Mouse (Mus musculus) mouse embryonic stem cell (cell line): ENCODE data around the gene Prrg2.

Experiments used
- in situ Hi-C, 2 experiments: fragments of 300-500 bp; cut with MboI; formaldehyde crosslinking; loops; 1 replicate in 1 of 2; 3 replicates in 1 of 2; pipeline ENCODE4 v1.14.3; 2019 to 2020; ENCODE audit warnings: low sequenced_read_pairs in 2 of 2, low pct_unique_long_range_greater_than_20kb in 1 of 2, mixed read lengths in 1 of 2; ENCODE audit not compliant: unreplicated experiment in 1 of 2

Prrg2 gene

DNA sequence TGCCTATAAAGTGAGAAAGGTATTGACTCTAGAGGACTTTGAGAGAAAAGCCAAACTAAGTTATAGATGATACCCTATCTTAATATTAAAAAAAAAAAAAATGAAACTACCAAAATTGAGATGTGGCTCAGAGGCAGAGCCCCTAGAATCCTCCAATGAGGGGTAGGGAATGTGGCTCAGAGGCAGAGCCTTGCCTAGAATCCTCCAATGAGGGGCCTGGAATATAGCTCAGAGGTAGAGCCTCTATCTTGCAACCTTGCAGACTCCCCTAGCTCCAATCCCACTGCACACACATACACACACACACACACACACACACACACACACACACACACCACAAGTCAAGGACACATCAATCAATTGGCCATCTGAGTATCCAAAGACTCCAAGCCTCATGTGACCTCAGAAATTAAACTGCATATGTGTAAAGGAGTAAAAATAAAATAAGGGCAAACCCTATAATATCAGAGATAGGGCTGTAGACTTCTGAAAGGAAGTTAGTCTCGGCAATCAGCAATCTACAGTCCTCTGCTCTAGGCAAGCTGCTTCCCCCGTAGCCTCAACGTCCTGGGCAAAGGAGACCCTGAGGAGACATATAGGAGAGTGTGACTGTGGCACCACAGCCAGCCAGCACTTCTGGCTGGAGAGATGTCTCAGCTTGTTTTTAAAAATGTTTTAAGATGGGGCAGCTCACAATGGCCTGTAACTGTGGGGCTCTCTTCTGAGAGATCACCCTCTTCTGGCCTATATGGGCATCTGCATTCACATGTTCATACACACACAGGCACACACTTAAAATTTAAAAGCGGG lies 4.9 kb upstream of the Prrg2 start:
- in situ Hi-C loops, result no loop called here

DNA sequence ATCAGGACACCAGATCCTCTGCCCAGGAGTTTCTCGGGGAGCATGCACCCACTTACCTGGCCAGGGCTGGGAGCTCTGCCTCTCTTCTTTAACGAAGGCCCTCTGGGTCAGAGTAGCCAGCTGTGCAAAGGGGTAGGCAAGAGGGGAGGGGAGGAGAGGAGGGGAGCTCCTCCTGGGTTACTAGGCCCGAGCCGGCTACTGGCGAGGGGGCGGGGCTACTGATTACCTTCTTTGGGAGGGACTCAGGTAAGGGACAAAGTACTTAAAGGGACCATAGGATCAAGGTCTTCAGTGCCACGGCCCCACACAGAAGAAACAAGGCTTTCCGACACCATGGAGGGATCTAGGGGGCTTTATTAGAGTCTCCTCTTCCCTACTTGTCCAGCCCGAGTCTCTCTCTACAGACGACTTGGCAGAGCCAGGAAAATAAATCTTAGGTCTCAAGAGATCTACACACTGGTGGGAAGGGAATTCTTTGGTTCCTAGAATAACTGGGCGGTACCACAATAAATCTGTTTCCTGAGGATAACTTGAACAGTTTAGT lies 873 bp downstream of the Prrg2 start:
- in situ Hi-C loops, result no loop called here

DNA sequence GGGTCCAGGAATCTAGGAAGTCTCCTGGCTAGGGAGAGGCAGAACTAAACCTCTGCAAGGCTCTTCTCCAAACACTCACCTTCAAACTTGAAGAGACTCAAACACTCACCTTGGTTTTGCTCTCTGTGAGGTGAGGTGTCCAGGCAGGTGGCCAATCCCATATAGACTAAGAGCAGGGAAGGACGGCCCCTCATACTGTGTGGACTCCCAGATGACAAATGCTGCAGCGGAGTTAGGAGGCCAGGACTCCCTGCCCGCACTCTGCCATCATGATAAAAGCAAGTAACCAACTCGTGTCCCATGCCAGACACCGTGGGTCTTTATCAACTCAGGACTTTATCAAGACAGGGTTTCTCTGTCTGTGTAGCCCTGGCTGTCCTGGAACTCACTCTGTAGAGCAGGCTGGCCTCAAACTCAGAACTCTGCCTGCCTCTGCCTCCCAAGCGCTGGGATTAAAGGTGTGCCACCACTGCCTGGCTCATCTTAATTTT lies 1.8 kb downstream of the Prrg2 start:
- in situ Hi-C loops, result no loop called here

DNA sequence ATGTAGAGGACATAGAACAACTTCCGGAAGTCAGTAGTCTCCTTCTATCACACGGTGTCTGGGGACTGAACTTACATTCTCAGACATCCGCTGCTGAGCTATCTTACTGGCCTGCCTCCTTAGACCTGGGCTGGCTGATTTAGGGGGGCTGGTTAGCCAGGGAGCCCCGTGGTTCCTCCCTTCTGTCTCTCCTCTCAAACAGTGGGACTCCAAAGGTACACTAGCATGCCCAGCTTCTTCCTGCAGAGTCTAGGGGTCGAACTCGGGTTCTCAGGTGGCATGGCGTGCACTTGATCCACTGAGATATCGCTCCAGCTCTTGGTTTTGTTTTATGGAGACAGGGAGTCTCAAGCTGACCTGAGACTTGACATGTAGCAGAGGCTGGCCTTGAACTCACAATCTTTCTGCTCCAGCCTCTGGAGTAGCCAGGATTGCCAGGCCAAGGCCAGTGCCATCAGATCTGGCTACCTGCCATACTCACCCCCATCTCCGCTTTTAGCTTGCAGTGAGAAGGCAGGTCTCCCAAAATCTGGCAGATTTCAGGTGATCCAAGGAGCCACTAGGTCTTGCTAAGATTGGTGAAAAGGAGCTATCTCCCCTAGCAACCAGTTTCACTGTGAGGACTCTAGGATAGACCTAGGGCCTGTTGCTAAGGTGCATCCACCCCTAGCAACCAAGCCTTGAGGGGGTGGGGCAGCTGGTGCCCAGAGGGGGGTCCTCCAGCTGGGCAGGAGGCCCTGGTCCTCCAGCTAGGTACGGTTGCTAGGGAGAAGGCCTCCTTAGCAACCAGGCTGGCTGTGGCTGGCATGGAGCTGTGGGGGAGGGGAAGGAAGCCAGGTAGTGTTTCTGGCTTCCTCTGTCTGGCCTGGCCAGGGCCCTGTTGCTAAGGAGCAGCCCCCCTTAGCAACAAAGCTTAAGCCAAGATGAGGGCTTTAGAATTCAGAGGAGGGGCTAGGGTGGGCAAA lies 3.6 kb downstream of the Prrg2 start:
- in situ Hi-C loops, result no loop called here

DNA sequence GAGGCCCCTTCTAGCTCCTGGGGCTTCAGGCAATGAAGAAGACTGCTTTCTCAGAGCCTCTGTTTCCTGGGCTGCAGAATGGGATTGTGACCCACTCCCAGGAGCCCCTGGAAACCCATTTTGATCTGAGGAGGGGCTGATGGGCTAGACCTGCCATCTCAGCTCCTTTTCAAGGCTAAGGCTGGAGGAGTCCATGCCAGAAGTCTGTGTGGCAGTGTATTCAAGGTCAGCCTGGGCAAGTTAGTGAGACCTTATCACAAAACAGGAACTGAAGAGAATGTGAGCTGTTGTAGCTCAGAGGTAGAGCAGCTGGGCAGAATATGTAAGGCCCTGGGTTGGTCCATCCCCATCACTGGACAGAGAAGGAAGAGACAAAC lies 5.5 kb downstream of the Prrg2 start:
- in situ Hi-C loops, result no loop called here

DNA sequence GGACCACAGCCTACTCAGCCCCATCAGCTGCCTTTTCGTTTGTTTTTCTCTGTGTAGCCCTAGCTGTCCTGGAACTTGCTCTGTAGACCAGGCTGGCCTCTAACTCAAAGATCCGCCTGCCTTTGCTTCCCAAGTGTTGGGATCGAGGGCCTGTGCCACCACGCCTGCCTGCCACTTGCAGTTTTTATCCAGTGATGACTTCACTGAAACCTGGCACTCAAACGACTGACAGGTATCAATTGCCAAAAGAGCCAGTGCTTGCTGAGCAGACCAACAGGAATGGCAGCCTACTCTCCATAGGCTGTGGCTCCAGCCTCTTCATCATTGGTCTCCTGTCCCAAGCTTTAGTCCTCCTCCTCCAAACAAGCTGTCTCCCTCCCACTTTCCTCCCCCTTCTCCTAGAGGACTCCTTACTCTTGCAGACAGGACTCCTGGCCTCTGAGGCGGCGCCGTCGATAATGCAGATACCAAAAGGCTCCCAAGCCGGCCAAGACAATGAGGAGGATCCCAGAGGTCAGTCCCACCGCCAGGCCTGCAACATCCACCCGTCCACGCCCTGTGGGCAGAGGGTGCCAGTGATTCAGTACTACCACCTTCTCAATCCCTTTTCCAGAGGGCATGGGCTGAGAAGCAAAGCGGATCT lies 6.0 kb downstream of the Prrg2 start:
- in situ Hi-C loops, result no loop called here

DNA sequence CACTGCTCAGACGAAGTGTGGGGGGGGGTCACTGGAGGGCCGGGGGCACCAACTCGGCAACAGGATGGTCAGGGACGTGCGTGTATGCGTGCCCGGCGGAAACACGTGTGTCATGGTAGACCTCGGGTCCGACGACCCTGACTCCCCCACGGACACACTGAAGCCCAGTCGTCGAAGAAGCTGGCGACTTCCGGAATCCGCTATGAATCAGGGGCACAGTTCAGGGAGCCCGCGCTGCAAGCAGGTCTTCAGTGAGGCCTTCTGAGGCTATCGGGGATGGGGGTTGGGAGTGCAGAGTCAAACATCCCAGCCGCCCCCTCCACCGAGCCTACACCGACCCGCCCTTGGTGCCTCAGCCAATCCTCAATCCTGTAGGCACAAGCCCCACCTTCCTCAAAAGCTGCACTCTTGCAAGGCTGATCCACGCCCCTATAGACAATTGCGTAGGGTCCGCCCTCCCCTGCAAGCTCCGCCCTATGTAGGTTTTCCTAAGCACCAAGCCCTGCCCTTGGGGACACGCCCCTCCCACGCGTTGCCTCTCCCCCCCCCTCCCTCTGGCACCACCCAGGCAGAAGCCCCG lies 8.5 kb downstream of the Prrg2 start:
- in situ Hi-C loops, result no loop called here

DNA sequence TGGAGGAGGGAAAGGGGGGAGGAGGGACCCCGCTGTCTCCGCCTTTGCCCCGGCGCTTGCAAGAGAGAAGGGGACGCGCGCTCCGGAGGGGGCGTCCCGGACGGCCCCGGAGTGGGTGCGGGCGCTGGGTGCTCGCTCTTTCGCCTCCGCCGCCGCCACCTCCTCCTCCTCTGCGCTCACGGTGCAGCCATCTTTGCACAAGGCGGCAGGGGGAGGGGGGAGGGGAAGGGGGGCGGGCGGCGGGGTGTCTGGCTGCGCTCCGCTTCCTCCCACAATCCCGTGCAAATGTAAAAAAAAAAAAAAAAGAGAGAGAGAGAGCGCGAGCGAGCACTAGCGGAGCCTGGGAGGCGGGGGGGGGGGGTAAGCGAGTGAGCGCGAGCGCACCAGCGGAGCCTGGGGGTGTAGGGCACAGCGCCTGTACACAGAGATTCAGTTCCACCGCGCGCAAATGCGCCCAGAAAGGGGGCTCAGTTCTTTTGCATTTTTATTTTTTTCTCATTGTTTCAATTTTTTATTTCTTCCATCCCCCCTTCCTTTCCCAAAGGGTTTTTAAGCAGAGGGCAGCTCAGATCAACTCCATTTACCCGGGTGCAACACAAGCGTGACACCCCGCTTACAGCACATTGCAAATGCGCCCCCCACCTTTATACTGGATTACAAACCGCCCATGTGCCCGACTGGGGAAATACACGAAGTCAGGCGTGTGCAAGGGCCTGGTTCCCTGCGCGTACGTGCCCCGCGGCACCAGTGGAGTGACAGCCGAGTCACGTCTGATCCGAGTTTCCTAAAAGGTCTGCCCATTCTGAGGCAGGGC lies 9.2 kb downstream of the Prrg2 start:
- in situ Hi-C loops, result no loop called here

DNA sequence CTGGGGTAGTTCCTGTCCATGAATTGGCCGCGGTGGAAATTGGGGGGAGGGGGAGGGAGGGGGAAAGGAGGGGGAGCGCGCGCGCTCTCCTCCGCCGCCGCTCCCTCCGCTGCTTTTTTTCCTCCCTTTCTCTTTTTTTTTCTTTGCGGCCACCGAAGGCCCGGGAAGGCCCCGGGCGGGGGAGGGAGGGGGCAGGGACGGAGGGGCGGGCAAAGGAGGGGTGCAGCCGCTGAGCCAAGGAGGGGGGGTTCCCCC lies 9.7 kb downstream of the Prrg2 start, which contains the start of gene Prr12:
Gene Prr12, minus strand, starts transcription at position 20 of the 255 bp plus-strand sequence.
- in situ Hi-C loops, result no loop called here

DNA sequence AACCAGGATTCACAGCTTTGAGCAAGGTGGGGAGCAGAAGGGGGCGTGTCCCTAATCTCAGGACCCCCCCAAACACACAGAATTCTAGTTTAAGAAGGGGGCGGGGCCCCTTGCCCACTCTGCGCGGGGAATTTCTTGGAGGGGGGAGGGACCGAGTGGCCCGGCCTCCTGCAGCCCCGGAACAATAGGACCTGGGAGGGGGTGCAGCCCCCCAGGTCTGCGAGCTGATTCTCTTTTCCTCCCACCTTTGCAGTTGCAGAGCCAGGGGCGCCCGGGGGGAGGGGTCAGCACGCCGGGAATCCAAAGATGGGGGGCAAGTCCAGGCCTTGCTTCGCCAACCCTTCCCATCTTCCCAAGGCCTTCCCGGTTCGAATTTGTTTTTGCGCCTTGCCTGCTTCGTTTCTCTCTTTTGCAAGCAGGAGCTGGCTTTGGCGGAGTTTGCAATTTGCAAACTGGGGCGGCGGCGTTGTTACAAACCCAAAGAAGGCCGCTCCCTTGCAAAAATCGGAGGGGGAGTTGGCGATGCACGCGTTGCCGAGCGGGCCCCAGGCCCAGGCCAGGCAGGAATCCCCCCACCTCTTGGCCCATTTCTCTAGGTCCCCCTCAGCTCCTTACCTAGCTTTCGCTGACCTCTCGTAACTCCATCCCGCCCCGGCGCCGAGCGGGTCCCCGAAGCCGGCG lies 10.2 kb downstream of the Prrg2 start:
- in situ Hi-C loops, result no loop called here

DNA sequence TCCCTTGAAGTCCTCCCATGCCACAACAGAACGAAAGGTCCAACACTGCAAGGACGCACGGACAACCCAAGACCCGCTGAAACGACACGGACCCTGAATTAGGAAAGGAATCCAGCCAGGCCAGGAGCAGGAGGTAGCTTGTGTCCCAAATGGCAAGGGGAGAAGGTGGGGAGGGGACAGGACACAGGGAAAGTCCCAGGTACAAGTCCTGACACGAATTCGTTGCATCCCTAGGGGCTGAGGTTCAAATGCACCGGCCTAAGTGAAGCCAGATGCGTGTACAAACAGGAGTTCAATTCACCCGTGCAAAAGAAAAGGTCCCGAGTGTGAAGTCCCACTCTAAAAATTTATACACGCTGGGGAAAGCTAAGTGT lies 10.9 kb downstream of the Prrg2 start:
- in situ Hi-C loops, result no loop called here

DNA sequence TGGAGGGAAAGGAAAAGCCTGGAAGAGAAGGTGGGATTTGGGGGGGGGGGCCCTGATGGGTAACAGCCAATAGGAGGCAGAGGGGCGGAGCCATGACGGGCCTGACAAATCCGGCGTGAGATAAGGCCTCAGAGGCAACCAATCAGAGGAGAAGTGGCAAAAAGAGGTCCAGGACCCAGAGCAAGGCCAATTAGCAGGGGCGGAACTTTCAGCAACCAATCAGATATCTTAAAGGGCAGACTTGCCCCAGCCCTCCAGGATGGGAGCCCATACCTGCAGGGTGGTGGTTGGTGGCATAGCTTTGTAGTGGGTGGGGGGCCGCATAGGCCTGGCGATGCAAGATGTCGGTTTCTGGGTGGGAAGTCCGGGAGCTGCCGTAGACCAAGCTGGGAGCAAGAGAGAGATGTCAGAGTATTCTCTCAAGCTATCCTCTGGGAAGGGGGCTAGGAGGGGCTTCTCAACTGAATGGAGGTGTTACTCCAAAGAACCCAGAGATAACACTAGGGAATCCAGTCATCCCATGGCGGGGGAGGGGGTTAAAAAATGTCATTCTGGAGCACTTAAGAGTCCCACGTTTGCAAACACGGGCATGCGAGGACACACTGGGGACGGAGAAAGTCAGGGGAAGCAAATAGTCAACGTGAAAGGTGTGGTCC lies 11.4 kb downstream of the Prrg2 start:
- in situ Hi-C loops, result no loop called here

DNA sequence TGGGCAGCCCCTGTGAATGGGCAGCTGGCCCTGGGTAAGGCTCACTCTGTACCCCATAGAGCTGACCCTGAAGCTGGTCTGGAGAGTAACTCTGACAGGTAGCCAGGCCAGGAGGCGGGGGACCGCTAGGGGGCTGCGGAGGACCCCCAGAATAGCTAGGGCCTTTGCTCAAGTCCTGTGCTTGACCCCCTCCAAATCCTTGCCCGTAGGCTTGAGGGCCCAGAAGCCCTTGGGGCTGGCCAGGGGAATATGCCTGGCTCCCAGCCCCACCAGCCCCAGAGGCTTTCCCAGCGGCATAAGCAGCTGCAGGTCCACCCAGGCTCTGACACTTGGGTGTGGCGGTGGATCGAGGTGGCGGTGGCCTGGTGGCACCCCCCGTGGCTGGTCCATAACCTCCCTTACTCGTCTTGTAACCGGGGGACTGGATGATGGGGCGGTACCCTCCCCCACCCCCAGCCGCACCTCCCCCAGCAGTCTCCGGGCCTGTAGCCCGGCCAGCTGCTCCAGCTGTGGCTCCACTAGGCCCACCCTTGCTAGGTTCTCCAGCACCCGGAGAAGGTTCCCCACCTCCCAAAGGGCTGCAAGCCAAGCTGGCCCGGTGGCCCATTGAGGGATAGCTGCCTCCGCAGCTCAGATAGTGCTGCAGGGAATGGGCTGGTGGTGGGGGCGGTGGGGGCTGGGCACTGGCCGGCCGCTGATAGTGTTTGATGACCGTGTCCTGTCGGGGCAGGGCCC lies 13.4 kb downstream of the Prrg2 start:
- in situ Hi-C loops, result no loop called here

DNA sequence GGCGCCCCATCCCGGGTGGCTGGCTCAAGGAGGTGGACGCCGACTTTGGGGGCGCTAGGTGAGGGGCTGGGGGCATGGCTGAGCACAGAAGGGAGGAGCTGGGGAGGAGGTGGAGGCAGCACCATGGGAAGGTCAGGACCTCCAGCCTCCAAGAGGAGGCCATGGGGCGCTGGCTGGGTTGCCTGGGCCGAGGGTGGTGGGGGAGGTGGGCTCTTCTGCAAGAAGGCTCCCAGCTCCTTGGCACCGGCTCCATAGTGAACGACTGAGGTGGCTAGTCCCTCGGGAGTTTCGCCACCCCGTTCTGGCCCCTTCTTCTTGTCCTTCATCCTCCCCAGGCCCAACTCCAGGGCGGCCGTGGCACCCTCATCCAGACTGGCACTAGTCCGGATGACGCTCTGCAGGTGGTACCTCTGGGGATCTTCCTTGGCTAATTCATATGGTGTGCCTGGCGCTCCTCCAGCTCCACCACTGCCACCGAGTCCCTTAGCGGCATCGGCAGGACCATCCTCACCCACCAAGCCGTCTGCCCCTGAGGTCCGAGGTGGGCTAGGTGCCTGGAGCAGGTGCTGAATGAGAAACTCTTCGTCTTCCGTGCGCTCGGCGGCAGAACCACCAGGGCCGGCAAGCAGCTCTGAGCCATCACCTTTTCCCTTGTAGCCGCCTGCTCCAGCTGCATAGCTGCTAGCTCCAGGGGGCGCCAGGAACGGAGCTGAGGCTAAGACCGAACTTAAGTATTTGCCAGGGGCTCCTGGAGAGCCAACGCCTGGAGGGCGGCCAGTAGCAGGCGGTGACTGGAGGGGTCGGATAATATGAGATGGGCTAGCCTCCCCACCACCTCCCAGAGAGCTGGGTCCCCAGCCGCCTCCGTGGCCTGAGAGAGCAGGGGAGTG lies 14.2 kb downstream of the Prrg2 start:
- in situ Hi-C loops, result no loop called here

DNA sequence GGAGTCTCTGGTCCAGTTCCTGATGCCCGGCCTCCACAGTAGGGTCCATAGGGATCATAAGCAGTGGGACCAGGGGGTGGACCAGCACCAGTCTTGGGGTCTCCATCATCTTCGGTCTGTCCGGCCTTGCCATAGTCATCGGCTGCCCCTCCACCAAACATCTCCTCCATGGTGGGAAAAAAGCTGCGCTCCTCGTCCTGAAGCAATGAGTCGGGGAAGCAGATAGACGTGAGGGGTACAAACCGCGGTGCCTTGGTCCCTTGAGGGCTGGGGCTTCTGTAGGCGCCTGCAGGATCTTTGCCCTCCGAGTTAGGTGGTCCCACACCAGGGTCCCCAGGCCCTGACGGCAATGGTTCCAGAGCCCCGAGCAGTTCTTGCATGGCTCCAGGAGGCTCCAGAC lies 15.0 kb downstream of the Prrg2 start:
- in situ Hi-C loops, result no loop called here
